Mouse (Mus musculus) intestine, postnatal 0 days (tissue): Measurements from ENCODE around the gene Ccdc186. TPM values are rescaled to one million over a fixed set of nuclear protein-coding genes. Genes with fewer than 3 reads are reported as not detected.
"Not testable (repeated sequence)": the region's sequence is repeated elsewhere in the genome, so short reads cannot be mapped to it uniquely, and the experiment has no call there.

Experiments used
- ATAC-seq: fragments of 200-750 bp; cut with Nextera tagmentation; 2 replicates; pipeline ENCODE4 v1.8.0; 2017; ENCODE audit warnings: mild to moderate bottlenecking, moderate TSS enrichment, moderate library complexity
- H3K27ac ChIP-seq: fragments of 300-500 bp; sonication (generic); 2 replicates; pipeline ENCODE4 v1.5.1; 2014; ENCODE audit warnings: mild to moderate bottlenecking, low read depth, low read length, moderate library complexity
- H3K27me3 ChIP-seq: fragments of 300-500 bp; sonication (generic); replicated peaks from 2 replicates; pipeline ENCODE4 v1.6.1; 2014; ENCODE audit warnings: low read length, mixed read lengths; ENCODE audit not compliant: control insufficient read depth, insufficient read depth
- H3K36me3 ChIP-seq: fragments of 300-500 bp; sonication (generic); 2 replicates; pipeline ENCODE4 v1.6.1; 2014; ENCODE audit warnings: mild to moderate bottlenecking, moderate library complexity; ENCODE audit not compliant: control insufficient read depth, insufficient read depth
- H3K4me1 ChIP-seq: fragments of 300-500 bp; sonication (generic); replicated peaks from 2 replicates; pipeline ENCODE4 v1.6.1; 2014; ENCODE audit warnings: antibody characterized with exemption, low read length, mixed read lengths; ENCODE audit not compliant: control insufficient read depth, insufficient read depth
- H3K4me2 ChIP-seq: fragments of 300-500 bp; sonication (generic); replicated peaks from 2 replicates; pipeline ENCODE4 v1.6.1; 2014; ENCODE audit warnings: low read depth, mild to moderate bottlenecking, moderate library complexity
- H3K4me3 ChIP-seq: fragments of 300-500 bp; sonication (generic); 2 replicates; pipeline ENCODE4 v1.5.1; 2014; ENCODE audit warnings: low read depth, low read length
- H3K9ac ChIP-seq: fragments of 300-500 bp; sonication (generic); 2 replicates; pipeline ENCODE4 v1.6.1; 2014; ENCODE audit warnings: mild to moderate bottlenecking, low read depth, low read length
- H3K9me3 ChIP-seq: fragments of 300-500 bp; sonication (generic); 2 replicates; pipeline ENCODE4 v1.6.1; 2016; ENCODE audit warnings: mixed run types; ENCODE audit not compliant: control insufficient read depth
- CTCF ChIP-seq: sonication (generic); IDR thresholded peaks from 2 replicates; pipeline ENCODE4 v1.5.1; 2016; ENCODE audit warnings: low read depth, mild to moderate bottlenecking, control low read depth, antibody characterized with exemption, moderate library complexity
- WGBS: fragments of 180-500 bp; shearing (Covaris S2); extraction: QIAGEN DNeasy Blood & Tissue Kit; methylation state at CpG from one replicate; pipeline ENCODE4 v1.1.7; 2014; 5-methylcytosine and 5-hydroxymethylcytosine counted together
- polyA plus RNA-seq: library from polyadenylated mRNA; unstranded; fragments of >200 nt; fragmentation: Nextera tagmentation; extraction: Ambion mirVana; gene quantifications from 2 replicates; pipeline ENCODE4 v1.2.1, GENCODE M21; 2015

Ccdc186 gene
- polyA plus RNA-seq, 1 experiment from 2014 or later = 11.3 TPM

DNA sequence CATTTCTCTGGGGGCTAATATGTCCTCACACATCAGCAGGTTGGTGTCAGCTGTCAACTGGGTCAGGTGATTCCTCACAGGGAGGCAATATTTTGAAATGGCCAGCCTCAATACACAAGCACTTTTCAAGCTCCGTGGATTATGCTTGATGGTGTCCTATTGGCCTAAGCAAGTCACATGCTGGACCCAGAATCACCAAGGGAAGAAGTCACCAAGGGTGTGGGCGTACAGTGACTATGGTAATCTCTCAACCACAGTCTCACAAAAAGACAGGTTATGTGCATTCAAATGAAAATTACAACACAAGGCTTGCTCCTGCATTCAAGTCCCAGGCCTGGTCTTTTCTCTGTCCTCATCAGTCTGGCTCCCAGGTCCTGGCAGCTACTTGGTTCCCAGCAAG is 60.3 kb downstream of the Ccdc186 start:
- WGBS = 82% methylated on average over 2 of the region's 2 CpGs

DNA sequence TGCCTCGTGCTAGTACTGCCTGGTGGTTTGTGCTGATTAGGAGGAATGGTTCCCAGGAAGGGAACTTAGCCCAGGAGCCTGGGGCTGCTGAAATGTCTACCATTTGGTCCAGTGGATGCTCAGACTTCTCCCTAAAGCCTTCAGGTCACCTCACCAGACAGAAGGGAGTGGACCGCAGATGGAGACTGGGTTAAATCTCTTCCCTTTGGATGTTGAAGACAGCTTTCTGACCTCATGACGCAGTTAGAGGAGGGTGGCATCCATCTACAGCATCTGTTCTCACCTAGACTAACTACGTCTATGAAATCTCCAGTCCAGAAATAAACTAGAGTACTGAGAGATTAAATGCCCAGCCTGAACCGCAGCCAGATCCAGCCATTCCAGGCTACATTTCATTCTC is 60.9 kb downstream of the Ccdc186 start:
- Histone ChIP-seq H3K4me2 (no peak overlapping the region), H3K36me3 (no peaks in the 10 kb centered on the region), H3K4me1 (no peaks in the 10 kb centered on the region), H3K9me3 (no peaks in the 10 kb centered on the region), H3K4me3 (no peak overlapping the region), H3K27ac (no peak overlapping the region), H3K9ac (no peak overlapping the region), H3K27me3 (no peaks in the 10 kb centered on the region)
- WGBS = 93% methylated on average over 5 of the region's 5 CpGs
- no peak for ATAC-seq
- no peak for TF ChIP-seq CTCF

More for the DNA sequence above, 60.3 kb downstream of the Ccdc186 start:
- Histone ChIP-seq H3K27ac (no peak overlapping the region), H3K4me3 (no peak overlapping the region), H3K4me2 (no peak overlapping the region), H3K36me3 (no peaks in the 10 kb centered on the region), H3K9me3 (no peaks in the 10 kb centered on the region), H3K4me1 (no peaks in the 10 kb centered on the region), H3K9ac (no peak overlapping the region), H3K27me3 (no peaks in the 10 kb centered on the region)
- ATAC-seq = no peak
- TF ChIP-seq CTCF = no peak

DNA sequence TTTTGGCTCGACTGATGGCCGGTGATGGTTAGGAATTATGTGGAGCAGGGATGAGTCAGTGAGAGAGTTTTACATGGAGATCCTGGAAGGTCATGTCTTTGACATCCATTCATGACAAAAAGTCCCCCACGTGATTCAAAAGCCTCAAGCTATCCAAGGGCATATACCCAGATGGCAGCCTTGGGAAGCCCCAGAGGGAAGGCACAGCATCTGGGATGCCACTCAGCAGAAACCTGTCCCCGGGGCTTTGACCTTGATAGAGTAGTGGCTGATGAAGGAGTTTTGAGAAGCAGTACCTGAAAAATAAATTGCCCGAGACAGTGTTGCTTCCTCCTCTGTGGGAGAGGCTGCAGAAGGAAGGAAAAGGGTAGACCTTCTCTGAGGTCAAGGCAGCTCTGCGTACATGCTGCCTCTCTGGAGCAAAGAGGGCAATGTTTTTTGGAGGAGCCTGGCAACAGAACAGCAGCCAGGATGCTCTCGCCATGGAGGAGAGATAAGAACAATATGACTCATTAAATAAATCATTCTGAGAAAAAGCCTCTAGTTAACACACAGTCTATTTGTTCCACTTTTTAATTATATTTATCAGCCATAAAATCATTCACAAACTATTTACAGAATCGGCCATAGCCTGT is 61.6 kb downstream of the Ccdc186 start:
- Histone ChIP-seq H3K4me1 (no peaks in the 10 kb centered on the region), H3K9ac (no peak overlapping the region), H3K4me3 (no peak overlapping the region), H3K9me3 (no peaks in the 10 kb centered on the region), H3K27ac (no peak overlapping the region), H3K4me2 (no peak overlapping the region), H3K36me3 (no peaks in the 10 kb centered on the region), H3K27me3 (no peaks in the 10 kb centered on the region)
- no peak for TF ChIP-seq CTCF
- ATAC-seq = no peak
- WGBS = 69% methylated on average over 8 of the region's 8 CpGs

DNA sequence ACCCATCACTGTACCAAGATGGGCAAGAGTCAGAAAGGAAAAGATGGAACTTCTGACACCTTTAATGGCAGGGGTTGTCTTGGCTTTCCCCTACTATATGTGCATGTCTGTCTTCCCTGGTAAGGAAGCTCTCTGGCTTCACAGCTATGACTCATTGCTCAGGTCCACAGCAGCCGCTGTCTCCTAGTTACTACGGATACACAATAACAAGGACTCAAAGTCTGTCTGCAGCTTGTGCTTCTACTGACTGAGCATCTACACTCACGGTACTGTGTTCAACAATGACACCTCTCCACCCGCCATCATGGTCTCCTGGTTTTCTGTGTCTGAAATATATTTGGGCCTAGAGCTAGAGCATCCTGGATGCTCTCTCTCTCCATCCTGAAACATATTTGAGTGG is 62.2 kb downstream of the Ccdc186 start:
- Histone ChIP-seq H3K4me3 (no peak overlapping the region), H3K9me3 (no peaks in the 10 kb centered on the region), H3K4me1 (no peaks in the 10 kb centered on the region), H3K36me3 (no peaks in the 10 kb centered on the region), H3K9ac (no peak overlapping the region), H3K4me2 (no peak overlapping the region), H3K27ac (no peak overlapping the region), H3K27me3 (no peaks in the 10 kb centered on the region)
- 60% methylated on average over 4 of the region's 4 CpGs for WGBS
- TF ChIP-seq CTCF = no peak
- ATAC-seq = no peak

DNA sequence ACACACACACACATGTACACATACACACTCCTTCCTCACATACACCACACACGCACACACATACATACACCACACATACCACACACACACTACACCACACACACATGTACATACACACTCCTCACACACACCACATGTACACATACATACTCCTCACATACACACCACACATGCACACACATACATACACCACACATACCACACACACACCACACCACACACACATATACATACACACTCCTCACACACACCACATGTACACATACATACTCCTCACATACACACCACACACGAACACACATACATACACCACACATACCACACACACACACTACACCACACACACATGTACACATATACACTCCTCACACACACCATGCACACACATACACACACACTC is 63.7 kb downstream of the Ccdc186 start:
- WGBS = 90% methylated on average over 2 of the region's 2 CpGs
- TF ChIP-seq CTCF = no peak
- Histone ChIP-seq H3K9me3 (no peaks in the 10 kb centered on the region), H3K36me3 (no peaks in the 10 kb centered on the region), H3K4me3 (no peak overlapping the region), H3K27me3 (no peaks in the 10 kb centered on the region), H3K9ac (no peak overlapping the region), H3K4me1 (no peaks in the 10 kb centered on the region), H3K4me2 (no peak overlapping the region), H3K27ac (no peak overlapping the region)
- ATAC-seq = no peak

DNA sequence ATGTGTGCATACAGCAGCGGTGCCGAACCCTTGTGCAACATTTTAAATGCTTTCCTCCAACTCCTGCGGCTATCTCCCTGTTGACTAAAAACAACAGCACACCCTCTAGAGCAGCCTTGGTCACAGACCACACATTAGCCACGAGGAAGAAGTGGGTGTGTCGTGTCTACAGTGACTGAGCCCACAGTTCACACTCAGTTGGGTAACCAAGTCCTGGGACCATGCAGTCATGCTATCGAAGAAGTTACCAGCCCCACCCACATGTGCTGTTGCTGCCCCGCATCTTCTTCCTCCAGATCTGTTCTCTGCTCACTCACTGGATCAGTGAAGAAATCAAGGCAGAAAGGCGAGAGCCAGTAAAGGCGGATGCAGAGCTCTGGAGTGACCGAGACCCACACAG is 65.6 kb downstream of the Ccdc186 start:
- Histone ChIP-seq H3K36me3 (no peaks in the 10 kb centered on the region), H3K4me2 (no peak overlapping the region), H3K27ac (no peak overlapping the region), H3K27me3 (no peaks in the 10 kb centered on the region), H3K9me3 (no peaks in the 10 kb centered on the region), H3K4me3 (no peak overlapping the region), H3K4me1 (no peaks in the 10 kb centered on the region), H3K9ac (no peak overlapping the region)
- 74% methylated on average over 10 of the region's 10 CpGs for WGBS
- ATAC-seq = no peak
- TF ChIP-seq CTCF = no peak

DNA sequence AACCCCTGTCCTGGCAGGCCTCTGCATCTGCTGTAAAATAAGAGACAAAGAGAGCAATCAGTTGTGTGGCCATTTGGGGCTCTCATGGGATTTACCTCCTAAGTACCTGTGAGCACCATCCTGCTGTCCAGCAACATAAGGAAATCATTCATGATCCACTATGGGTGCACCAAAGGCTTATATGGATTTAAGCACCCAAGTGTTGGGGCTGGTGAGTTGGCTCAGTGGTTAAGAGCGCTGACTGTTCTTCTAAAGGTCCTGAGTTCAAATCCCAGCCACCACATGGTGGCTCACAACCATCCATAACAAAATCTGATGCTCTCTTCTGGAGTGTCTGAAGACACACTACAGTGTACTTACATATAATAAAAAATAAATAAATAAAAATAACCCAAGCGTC is 67.5 kb downstream of the Ccdc186 start:
- 98% methylated on average over 2 of the region's 2 CpGs for WGBS
- H3K27me3 ChIP-seq, H3K27ac ChIP-seq, H3K4me2 ChIP-seq, H3K9ac ChIP-seq, H3K36me3 ChIP-seq, H3K9me3 ChIP-seq, H3K4me1 ChIP-seq, H3K4me3 ChIP-seq, ATAC-seq: not testable (repeated sequence)
